Mouse (Mus musculus): ENCODE data around the gene Jmjd8.

The Jmjd8 gene

DNA sequence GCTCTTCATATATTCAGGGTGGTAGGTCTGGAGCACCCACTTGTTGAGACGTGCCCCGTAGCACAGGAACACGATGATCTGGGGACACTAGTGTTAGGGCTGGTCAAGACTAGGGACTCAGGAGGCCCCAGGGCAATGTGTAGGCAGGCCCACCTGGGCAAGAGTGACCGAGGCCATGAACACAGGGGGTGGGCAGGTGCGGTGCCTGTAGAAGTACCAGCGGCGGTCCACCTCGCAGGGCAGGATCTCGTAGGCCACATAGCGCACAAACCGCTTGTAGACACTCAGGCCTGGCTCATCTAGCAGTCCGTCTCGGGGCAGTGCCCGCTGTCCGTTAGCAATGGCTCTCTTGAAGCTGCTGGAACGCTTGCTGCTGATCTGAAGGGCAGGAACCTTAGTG is 7.1 kb downstream of the Jmjd8 start:
- TF ChIP-seq GATA4 (IDR thresholded peaks at IDR 0.05; ENCODE audit: insufficient replicate concordance, low read length), result no peak

- no peak for TF ChIP-seq GATA4 (IDR thresholded peaks at IDR 0.05; ENCODE audit: insufficient replicate concordance, low read length)
These were observed 7.9 kb downstream of the Jmjd8 start for GRCm38 (mm10) chr17:25836397-25837075.

DNA sequence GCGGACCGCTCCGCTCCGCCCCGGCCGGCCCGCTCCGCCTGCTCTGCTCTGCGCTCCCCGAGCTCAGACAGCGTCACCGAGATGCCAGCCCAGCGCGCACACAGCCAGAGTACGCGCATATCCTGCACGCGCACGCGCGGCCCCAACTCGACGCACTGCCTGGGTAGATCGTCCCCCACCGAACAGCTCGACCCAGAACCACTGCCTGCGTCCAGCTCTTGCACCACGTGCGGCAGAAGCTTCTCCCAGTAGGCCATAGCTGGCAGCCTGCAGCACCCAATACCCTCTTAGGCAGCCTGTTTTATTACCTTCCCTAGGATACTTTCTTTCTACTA is 8.4 kb downstream of the Jmjd8 start, which contains the start of gene Rhbdl1:
Rhbdl1 (minus strand) TSS at position 220 of the 335 bp plus-strand sequence.
- no peak for TF ChIP-seq GATA4 (IDR thresholded peaks at IDR 0.05; ENCODE audit: insufficient replicate concordance, low read length)

DNA sequence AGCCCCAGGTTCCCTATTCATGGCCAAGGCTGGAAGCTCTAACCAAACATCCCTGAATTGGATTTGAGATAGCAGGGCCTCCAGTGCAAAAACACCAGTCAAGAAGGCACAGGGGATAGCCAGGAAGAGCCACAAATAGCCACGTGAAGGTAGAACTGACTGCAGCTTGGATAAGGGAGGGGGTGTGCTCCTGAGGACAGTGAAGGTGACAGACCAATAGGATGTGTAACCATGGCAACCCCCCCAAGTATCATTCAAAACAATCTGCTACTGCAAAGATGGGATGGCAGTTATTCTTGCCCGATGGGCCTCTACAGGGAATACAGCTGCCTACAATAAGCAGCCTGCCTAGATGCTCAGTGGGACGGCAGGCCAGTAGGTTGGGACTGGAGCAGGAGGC is 8.9 kb downstream of the Jmjd8 start:
- TF ChIP-seq GATA4 (IDR thresholded peaks at IDR 0.05; ENCODE audit: insufficient replicate concordance, low read length), result no peak

DNA sequence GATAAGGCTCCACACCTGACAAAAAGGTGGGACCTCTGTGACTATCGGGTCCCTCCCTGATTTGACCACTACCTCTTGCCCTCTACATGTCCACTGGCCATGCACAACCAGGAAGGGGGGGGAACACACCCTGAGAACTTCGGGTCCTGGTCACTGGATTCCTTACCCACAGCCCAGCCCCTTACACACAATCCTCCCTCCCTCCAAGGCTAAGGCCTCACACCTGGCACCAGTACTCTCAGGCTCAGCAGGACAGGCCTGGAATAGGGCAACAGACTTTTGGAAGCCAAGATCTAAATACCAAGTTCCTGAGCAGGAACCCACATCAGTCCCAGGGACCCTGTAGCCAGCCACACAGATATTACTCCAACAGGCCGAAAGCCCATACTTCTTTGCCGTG is 10.2 kb downstream of the Jmjd8 start:
- no peak for TF ChIP-seq GATA4 (IDR thresholded peaks at IDR 0.05; ENCODE audit: insufficient replicate concordance, low read length)

DNA sequence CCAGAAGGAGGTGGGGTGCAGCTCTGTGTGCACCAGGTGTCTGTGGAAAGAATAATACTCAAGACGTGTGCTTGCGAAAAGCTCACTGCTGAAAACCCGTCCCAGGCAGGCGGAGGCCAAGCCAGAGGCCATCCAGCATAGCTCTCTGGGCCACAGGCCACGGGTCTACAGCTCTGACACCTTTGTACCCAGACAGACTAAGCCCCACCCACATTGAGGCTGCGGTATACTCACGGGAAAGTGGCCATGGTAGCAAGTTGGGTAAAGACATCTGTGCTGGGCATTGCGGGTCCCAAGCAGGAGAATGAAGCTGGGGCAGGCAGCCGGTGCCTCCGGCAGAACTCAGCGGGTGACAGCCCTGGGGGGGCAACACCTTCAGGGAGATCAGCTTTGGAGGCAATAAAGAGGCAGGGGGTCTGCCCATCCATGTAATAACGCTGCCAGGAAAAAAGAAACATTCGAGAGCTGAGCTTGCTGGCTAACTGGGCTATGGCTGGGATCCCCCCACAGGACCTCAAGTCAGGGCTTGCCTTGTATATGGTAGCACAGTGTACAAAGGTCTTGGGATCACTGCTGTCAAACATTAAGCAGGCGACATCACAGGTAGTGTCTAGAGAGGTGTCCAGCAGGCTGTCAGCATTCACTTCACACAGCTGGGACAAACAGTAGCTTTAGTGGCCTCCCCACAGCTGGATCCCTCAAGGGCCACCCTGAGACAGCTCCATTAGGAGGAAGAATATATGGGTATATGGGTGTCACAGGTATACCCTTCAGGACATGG is 11.0 kb downstream of the Jmjd8 start:
- no peak for TF ChIP-seq GATA4 (IDR thresholded peaks at IDR 0.05; ENCODE audit: insufficient replicate concordance, low read length)

DNA sequence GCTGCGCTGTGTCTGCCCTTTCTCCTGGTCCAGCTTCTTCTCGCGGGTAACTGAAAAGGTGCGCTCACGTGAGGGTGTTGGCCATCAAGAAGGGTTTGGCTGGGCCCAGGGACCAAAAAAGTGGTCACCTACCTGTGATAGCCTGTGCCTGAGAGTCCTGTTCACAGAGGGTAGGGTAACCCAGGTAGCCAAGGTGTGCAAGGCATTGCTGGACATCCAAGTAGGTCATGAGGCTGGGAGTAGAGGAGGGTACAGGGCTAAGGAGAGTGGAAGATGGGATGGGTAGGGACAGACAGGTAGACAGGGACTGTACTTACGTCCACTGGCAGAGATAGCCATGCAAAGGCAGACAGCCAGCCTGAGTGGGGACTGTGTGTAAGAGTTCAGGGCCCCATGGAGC is 11.9 kb downstream of the Jmjd8 start:
- no peak for TF ChIP-seq GATA4 (IDR thresholded peaks at IDR 0.05; ENCODE audit: insufficient replicate concordance, low read length)

GRCm38 (mm10) chr17:25841117-25841880 is 12.6 kb downstream of the Jmjd8 start, which contains the start of gene Gm20683:
Gene Gm20683 (minus strand): TSS chr17:25841763.
- TF ChIP-seq GATA4 (IDR thresholded peaks at IDR 0.05; ENCODE audit: insufficient replicate concordance, low read length), result no peak

DNA sequence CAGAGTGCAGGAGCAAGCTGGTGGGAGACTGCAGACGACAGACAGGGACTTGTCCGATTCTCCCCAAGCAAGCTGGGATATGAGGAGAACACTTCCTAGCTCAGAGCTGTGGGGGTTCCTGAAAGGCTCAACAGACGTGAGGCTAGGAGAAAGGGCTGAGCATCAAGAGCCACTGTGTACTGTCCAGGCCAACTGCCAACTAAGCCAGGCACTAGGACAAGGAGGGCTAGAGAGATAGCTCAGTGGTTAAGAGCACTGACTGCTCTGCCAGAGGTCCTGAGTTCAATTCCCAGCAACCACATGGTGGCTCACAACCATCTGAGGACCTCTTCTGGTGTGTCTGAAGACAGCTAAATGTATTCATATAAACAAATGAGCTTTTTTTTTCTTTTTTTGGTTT is 13.8 kb downstream of the Jmjd8 start:
- no peak for TF ChIP-seq GATA4 (IDR thresholded peaks at IDR 0.05; ENCODE audit: insufficient replicate concordance, low read length)

- no peak for TF ChIP-seq GATA4 (IDR thresholded peaks at IDR 0.05; ENCODE audit: insufficient replicate concordance, low read length)
These were observed 14.5 kb downstream of the Jmjd8 start for GRCm38 (mm10) chr17:25843122-25843521.

GRCm38 (mm10) chr17:25843636-25844395 is 15.1 kb downstream of the Jmjd8 start:
- no peak for TF ChIP-seq GATA4 (IDR thresholded peaks at IDR 0.05; ENCODE audit: insufficient replicate concordance, low read length)

- no peak for TF ChIP-seq GATA4 (IDR thresholded peaks at IDR 0.05; ENCODE audit: insufficient replicate concordance, low read length)
These were observed 15.8 kb downstream of the Jmjd8 start, which contains the start of gene Rhot2 for GRCm38 (mm10) chr17:25844396-25844901. Gene Rhot2 (minus strand): TSS chr17:25844851.

DNA sequence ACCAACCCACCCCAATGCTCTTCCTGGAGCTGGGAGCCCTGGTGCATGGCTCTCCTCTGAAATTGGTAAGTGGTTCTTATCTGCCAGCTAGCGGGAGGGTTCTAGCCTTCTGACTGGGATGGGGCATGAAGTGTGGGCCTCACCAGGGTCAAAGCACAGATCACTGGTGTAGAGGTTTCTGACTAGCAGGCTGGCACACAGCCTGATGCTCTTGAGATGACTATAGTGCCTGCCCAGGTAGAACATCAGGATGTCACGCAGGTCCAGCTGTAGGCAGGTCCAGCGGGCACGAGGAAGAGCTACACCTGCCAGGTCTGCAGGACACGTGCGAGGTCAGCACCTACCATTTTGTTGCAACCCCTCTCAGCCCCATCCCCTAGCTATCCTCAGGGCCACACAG is 31.6 kb downstream of the Jmjd8 start:
- TF ChIP-seq GATA4 (IDR thresholded peaks at IDR 0.05; ENCODE audit: insufficient replicate concordance, low read length), result no peak

DNA sequence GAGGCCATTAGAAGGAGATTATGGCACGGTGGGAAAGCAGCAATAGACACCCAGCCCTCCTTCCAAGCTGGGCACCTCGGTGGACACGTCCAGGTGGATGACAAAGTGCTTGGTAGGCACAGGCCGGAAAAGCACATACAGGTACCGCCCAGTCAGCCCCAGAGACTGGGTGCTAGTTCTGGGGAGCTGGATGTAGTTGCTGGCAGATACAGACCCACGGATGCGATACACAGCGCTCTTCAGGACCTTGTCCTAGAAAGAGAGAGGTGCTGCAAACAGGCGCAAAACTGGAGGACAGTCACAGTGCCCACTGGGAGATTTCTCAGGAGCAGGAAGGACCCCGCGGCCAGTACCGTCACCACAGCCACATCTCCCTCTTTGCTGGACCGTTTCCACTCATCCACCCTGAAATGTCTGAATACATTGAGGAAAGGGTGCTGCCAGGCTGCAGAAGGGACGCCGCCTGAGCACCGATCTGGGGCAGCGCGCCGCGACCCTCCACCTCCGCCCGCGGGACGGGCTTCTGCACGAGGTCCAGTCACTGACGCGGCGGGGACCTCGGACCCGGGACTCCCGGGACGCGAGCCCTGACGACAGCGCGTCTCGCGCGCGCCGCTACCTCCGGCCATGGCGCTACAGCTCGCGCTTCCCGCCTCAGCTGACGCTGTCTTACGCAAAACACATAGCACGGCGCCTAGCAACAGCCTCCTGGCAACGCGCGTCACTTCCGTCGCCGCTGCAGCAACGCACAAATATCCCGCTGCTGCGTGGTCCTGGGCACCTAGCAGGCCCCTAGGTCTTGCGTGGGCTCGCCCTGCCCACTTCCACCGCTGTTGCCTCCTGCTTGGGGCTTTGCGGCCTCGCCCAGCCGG is 32.4 kb downstream of the Jmjd8 start, which contains the start of gene Wdr90:
Wdr90 (minus strand) TSS at position 670 of the 872 bp plus-strand sequence.
- no peak; the same call in 1 of the 2 replicates for TF ChIP-seq GATA4 (IDR thresholded peaks at IDR 0.05; ENCODE audit: insufficient replicate concordance, low read length)

Measured in liver, adult (tissue).